Mouse (Mus musculus): ENCODE data around the gene Trim17.

GRCm38 (mm10) chr11:58983691-58984341 lies 29.3 kb downstream of the Trim17 start:
- TF ChIP-seq CTCF (IDR thresholded peaks at IDR 0.05; ENCODE audit: insufficient read depth, low read depth, low read length) = no peak
- TF ChIP-seq POLR2A (IDR thresholded peaks at IDR 0.05; ENCODE audit: insufficient read depth, low read depth, low read length) = no peak
